Mouse (Mus musculus) megakaryocyte, embryonic 14.5 days (primary cell): Measurements from ENCODE around the gene Zfp260.

Source experiments
- FLI1 ChIP-seq: IDR thresholded peaks from 2 replicates; pipeline ENCODE4 v1.6.1; 2012; ENCODE audit warnings: low read length, inconsistent platforms, mixed read lengths
- GATA1 ChIP-seq: IDR thresholded peaks from 3 replicates; pipeline ENCODE4 v1.6.1; 2012; ENCODE audit warnings: mixed read lengths, low read length, inconsistent platforms, borderline replicate concordance

DNA sequence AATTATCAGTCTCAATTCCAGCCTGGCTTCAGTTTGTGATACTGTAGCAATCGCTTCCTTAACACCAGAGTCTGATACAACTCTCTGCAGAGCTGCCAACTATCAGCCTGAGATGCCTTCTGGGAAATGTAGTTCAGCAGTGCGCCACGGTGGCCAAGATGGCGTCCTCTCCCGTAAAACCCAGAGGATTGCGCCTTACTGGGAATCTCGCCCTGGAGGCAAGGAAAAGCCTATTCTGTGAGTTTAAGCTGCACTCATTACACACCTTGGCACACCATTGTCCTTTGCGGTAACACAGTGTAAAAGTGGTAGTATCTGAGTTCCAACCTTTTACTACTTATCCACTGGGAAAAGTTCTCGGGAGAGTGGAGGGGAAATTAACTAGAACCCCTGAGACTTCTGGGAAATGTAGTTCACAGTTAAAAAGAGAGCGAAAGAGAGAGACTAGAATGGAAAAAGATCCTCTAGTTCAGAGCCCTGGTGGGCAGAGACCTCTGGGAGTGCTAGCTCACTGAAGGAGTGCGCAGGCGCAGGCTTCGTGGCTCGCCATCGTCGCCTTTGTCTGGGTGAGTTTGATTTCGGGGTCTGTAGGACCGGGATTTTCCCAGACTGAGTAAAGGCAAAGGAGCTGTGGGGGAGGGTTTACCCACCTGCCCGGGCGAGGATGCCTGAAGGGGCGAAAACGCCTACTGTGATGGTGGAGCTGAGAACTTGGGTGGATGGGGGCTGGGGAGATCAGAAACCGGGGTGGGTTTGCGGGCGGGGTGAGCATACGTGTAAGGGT is at the start of gene Zfp260:
- no peak for TF ChIP-seq GATA1
- no peak for TF ChIP-seq FLI1
